Mouse (Mus musculus): ENCODE data around the gene Sike1. TPM values are rescaled to one million over a fixed set of nuclear protein-coding genes. Genes with fewer than 3 reads are reported as not detected.

Sike1 gene
- total RNA-seq (2021), result 10 to 100 TPM; 82.6 to 88.0 TPM
- long read RNA-seq, experiment 1, full-length matches to known transcripts, result 69 of 75 reads
- long read RNA-seq, experiment 1, partial matches to known transcripts, result 3 of 75 reads
- long read RNA-seq, experiment 1, other reads (novel, unspliced or antisense), result 3 of 75 reads
- long read RNA-seq, experiment 2, full-length matches to known transcripts, result 61 of 69 reads
- long read RNA-seq, experiment 2, partial matches to known transcripts, result 5 of 69 reads
- long read RNA-seq, experiment 2, other reads (novel, unspliced or antisense), result 3 of 69 reads

DNA sequence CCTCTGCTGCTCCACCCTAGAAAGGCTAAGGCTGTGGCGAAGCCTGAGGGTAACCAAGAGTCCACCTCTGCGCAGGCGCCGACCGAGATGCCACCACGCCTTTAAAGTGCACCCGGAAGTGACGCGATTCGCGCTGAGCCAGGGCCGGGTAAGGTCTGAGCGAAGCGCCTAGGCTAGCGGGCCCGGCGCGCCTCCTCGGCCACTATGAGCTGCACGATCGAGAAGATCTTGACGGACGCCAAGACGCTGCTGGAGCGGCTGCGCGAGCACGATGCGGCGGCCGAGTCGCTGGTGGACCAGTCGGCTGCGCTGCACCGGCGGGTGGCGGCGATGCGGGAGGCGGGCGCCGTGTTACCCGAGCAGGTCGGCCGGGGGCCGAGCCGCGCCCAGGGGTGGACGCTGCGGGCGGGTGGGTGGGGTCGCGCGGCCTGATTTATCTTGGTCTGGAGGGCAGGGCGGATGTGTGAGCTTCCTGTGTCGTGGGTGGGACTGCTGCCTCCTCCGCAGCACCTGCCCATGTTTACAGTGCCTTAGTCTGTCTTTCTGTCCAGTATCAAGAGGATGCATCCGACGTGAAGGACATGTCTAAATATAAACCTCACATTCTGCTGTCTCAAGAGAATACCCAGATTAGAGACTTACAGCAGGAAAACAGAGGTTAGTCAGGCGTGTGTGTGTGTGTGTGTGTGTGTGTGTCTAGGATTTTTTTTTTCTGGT, at the start of gene Sike1:
Gene Sike1 (plus strand): TSS at position 104 of the 717 bp plus-strand sequence.
- peak; percentile 93 for DNase-seq

DNA sequence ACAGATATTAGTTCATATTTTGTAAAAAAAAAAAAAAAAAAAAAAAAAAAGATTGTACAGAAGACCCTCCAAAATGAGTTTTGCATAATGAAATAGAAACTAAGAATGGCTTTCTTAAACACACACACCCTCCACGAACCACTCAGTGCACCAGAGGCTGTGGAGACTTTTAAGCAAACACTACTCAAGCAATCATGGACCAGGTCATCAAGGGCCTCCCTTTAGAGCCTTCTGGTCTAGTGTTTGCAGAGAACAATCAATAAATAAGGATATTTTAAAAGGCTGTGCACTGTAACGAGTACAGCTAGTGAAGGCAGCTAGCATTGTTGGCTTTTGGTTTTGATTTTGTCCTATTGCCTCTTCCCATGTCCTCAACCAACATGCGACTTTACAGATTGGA, 49.2 kb upstream of the Sike1 start:
- DNase-seq, result no peak

DNA sequence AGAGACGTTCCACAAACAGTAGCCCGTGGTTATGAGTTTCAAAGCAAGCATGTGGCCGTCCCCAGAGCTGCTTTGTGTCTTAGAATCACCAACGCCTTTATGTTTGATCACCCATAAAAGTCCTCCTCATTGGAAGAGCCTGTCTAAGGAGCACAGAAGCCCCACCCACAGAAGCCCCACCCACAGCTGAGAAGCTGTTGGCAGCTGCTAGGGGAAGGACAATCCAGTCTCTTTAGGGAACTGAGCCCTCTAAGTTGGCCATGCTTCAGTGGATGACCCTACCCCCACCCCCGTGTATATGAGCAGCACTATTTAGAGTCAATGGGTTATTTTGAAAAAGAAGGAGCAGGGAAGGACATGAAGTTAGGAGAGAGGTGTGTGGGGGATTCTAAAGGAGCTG, 48.6 kb upstream of the Sike1 start:
- no peak for DNase-seq

DNA sequence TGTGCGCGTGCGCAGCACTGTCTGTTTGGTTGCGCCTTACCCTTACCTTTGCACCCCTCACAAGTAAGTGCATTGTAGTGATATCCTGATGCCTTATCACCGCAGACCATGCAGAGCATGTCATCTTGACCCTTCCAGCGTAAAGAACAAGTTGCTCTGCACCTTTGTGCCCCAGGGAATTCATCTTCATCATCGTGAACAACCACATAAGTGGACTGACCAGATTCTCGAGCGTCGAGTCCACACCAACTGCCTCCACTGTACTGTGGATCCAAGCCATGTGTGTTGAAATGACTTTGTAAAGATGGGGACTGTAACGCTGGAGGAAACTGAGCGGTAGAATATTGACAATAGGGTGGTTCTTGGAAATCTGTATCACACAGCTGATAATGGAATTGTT, 41.0 kb upstream of the Sike1 start:
- no peak for DNase-seq

DNA sequence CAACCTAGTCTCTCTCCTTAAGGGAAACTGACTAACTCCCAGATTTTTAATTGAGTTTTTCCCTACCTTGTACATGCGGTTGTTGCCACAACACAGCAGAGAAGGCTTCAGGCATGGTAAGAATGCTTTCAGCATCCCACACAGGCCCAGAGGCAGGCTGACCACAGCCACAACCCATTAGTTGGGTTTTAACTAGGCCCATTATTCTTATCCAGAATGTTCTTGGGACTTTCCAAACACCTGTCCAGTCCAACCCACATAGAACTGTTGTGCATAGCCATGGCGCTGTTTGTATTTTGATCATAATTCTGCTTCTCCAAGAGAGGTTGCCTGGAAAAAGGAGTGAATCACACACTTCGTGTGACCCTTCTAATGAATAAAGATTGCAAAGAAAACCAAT, 40.4 kb upstream of the Sike1 start:
- no peak for DNase-seq

DNA sequence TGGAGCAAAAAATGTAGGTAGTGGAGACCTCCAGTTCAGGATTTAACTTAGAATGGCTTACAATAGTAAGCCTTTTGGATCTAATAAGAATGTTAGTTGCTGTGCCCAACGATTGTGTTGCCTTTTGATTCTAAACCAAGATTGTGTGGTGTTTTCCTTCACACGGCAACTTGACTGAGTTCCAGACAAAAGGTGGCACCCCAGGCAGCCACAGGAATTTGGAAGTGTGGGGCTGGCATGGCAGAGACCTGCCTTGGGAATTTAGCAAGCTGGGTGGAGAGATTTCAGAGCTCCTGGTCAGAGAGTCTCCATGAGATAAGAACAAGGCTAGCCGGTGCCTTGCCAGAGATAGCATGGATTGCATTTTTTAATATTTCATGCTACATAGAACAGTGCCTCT, 39.9 kb upstream of the Sike1 start:
- DNase-seq, result no peak

DNA sequence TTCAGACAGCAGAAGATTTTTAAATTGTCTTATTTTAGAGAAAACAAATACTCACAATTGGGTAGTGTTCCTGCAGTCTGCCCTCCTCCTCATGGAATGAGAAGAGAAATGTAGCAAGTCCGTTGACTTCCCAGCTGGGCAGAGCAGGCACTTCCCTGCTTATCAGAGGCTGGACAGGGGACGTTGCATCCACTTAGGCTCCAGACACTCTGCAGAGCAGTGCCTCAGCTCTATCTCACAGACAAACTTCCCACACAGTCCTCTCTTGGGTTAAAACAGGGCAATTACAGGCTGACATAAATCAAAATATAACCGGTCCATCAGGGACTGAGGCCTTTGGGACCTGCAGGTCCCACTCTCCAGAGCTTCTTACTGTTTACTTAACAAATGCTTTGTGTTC, 31.5 kb upstream of the Sike1 start, which contains the start of gene Nr1h5:
Gene Nr1h5 (minus strand): TSS at position 101 of the 400 bp plus-strand sequence.
- no peak for DNase-seq

DNA sequence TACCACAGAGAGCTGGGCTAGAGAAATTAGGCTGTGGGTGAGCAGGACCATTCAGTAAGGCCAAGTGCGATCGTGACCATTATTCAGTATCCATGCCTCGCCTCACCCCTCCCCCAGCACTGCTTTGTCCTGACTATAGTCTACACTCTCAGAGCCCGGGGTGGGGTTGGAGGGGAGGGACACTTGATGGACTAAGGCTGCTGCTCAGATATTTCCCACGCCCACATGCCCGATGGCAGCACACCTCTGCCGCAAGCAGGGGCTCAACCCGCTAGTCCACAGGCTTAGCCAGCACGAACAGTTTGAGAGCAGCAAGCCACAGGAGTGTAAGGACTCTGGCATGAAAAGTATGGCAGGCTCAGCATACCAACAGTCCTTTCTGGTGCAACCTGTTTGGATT, 25.4 kb upstream of the Sike1 start:
- DNase-seq, result no peak

DNA sequence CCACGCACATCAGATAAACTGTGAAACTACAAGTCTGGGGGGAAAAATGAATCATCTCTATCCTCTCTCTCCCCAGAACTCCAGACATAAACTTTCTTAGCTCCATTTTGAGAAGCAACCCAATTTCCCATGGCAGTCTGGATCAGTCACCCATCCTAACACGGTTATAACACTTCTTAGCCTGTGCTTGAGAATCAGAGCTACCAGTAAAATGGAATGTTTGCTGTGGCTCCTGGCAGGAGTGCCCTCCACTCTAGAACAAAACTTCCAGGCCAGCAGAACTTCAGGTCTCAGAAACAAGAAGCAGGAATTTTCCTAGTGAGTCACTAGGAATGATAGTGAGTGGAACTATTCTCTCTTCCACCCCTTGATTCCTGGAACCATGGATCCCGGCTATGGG, 25.0 kb upstream of the Sike1 start:
- no peak for DNase-seq

DNA sequence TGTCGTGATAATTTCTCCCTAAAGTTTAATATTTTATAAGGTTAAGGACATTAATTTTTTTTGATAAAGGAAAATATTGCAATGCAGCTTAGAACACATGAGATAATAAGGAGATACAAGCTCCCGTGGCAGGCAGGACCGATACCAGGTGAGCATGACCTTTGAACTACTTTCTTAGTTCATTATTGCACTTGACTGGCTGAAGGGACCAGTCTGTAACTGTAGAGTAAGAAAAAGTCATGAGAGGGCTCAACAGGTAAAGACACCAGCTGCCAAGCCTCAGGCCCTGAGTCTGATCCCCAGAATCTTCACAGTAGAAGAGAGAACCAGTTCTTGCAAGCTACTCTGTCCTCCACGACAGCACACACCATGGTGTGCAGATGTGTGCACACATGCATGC, 18.6 kb upstream of the Sike1 start:
- DNase-seq, result no peak

DNA sequence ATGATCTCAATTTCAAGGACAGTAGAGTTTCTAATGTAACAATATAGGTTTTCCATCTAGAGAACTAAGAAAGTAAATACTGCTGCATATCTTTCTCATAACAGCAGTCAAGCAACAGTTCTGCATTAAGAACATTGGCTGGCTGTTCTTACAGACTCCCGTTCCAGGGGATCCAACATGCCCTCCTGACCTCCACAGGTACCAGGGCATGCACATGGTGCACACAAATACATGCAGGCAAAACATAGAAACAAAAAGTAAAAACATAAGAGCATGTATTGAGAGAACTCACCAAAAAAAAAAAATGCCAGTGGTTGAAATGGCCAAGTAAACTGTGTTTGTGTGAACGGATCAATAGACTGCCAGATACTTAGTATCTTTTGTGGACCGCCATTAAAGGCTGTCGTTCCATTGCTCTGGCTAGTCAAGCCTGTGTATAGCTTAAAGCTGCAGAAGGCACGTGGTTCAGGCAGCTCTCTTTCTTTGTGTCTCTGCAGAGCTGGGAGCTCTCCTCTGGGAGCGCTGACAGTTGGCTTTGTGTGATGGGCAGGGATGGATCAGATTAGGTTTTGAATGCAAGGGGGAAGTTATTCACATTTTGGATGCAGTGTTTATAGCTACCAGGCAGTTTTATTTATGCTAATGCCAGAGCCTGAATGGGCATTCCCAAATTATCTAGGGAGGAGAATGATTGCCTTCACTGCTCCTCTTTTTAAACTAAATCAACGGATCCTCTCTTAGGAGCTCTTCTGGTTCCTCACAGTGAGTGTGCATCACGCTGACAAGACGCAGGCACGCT, 15.8 kb upstream of the Sike1 start:
- no peak for DNase-seq

DNA sequence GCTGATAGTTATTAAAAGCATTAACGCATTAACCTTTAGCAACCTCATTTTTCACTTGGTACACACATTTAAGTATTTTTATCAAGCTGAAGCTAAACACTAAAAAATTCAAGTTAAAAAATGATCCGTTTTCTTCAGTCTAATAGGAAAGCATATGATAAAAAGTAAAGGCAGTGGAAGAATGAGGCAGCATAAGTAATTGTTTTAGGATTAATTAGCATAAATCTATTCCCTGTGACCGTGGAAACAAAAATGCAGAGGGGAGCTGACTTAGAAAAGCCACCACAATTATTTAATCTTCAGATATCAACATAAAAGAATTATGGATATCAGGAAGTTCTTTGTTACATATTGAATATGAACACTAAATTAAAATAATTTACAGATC, 15.2 kb upstream of the Sike1 start:
- no peak for DNase-seq

DNA sequence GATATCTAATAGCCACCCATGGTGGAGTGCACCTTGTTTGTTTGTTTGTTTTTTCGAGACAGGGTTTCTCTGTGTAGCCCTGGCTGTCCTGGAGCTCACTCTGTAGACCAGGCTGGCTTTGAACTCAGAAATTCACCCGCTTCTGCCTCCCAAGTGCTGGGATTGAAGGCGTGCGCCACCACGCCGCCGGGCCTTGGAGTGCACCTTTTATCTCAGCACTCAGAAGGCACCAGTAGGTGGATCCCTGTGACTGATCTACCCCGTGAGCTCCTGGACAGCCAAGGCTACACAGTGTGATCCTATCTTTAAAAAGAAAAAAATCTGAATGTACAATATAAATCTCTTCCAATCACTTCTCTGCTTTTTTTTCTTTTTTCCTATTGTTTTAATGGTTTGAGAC, 4.5 kb upstream of the Sike1 start:
- DNase-seq, result no peak

DNA sequence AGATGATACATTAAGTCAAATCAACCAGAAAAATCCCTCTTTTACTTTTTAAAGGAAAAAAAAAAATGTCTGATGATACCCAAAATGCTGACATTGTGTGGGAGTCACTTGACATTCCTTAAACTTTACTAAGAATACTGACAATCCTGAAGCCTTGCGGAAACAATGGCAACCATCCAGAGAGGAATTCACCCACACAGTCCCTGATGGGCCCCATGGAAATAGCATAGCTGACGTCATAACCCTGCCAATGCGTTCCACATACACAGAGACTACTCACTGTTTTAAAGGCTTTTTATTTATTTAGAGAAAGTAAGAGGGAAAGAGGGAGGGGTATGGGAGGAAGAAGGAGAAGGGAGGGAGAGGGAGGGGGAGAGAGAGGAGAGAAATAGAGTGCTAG, 2.6 kb upstream of the Sike1 start:
- no peak for DNase-seq

DNA sequence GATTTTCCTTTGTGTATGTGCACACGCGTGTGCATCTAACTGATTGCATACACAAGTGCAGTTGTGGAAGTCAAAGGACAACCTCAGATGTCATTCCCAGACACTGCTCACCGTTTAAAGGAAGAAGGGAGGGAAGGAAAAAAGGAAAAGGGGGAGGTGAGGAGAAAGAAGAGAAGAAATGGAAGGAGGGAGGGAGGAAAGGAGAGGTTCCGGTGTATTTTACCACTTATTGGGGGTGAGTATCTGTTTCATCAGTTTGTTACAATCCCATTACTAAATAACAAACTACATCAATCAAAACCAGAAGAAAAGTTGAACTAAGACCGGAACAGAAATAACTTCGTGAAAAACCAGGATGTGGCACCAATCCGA, 289 bp upstream of the Sike1 start:
- DNase-seq, result no peak

DNA sequence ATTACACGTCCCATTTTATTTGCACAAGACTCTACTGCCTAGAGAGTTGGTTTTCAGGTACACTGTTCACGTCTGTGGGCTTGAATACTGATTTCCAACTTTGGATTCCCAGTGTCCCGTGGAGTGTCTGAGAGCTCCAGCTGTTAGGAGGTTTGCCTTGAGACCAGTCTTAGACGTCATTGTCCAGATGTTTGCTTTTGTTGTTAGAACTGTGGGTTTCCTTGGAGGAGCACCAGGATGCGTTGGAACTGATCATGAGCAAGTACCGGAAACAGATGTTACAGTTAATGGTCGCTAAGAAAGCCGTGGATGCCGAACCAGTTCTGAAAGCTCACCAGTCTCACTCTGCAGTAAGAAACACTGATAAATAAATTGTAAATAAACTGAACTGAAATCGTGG, 1.5 kb downstream of the Sike1 start:
- no peak for DNase-seq

DNA sequence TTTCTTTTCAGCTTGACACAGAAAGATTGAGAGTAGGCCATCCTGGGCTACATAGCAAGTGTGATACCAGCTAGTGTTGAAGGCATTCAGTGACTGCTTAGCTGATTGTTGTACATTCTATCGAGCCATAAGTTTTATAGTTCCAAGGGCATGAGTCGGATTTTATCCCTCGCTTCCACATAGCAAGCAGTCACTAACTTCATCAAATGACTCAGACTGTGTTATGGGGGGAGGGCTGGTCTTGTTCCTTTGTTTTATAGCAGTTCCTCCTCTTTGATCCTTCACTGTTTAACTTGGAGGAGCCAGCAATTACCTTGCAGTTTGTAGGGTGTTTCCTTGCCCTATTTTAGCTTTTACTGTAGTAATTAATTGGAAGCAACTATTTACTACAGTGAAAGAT, 2.1 kb downstream of the Sike1 start:
- DNase-seq, result no peak

DNA sequence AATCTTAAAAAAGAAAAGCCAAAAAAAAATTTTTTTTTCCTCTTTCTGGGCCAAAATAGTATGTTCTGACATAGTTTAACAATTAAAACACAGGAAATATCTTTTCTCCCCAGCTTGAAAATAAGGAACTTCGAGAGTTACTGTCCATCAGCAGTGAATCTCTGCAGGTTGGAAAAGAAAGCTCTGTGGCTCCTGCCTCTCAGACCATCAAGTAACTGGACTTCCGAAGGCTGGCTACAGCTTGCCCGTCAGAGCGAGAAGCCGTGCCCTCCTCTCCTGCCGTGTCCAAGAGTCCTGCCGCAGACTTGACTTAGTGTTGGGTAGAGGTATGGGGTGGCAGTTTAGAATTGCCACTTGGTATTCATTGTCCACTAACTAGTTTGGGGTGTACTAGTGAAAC, 6.1 kb downstream of the Sike1 start:
- no peak for DNase-seq

DNA sequence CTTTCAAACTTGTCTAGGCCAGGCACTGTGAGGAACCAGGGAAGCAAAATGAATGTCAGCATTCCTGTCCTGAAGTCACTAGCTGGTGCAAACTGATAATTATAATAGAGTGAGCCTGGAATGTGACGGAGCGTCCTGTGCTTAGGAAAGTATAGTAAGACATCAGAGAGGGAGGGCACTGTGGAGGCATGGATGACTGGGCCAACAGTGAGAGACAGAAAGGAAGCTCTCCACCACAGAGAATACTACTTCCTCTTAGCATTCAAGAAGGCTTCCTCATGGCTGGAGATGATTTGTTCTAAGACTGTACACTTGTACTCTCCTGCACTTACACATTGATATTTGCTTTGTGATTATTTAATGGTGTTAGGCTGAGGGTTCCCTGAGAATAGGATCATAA, 21.8 kb downstream of the Sike1 start:
- no peak for DNase-seq

DNA sequence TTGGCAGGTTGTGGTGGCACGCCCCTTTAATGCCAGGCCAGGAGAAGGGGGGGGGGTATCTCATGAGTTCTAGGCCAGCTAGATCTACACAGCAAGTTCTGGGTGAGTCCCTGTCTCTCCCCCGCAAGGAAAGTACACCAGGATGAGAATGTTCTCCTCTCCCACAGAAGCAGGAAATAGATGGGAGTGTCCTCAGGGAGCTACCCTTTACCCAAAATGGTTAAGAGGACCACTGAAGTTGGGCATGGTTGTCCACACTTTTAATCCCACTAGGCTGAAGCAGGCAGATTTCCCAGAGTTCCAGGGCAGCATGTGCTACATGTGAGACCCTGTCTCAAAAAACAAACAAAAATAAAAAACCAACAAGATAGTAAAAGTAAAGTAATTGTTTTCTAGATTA, 24.0 kb downstream of the Sike1 start:
- no peak for DNase-seq

DNA sequence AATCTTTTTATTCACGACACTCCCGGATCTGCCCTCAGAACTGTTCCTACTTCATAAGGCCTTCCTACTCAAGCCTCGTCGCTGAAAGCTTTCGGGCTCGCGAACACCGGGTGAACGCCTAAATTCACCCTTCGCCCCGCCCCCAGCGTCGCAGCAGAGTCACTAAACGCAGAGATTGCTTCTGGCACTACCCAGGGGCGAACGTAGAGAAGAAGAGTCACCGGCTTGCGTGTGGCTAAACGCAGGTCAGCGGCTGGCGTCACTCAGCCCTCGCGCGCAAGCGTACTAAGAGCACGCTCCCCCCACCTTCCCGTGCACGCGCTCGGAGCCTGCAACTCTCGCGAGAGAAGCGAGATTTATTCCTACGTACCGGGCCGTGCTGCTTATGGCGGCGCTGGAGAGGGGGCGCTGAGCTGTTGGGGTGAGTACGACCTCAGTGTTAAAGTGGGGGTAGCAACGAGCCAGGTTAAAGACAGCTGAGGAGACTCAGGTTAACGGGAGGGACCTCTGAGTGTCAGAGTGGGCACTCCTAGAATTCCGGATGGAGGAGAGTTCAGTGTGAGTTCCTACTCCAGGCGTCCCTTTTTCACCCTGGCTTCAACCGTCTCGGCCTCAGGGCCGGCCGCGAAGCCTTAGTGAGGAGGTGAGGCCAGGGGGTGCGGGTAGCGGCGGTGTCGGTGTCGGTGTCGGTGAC, 24.9 kb downstream of the Sike1 start, which contains the start of gene Csde1:
Gene Csde1 (plus strand): TSS at position 178 of the 694 bp plus-strand sequence.
- DNase-seq, result peak; percentile 95

DNA sequence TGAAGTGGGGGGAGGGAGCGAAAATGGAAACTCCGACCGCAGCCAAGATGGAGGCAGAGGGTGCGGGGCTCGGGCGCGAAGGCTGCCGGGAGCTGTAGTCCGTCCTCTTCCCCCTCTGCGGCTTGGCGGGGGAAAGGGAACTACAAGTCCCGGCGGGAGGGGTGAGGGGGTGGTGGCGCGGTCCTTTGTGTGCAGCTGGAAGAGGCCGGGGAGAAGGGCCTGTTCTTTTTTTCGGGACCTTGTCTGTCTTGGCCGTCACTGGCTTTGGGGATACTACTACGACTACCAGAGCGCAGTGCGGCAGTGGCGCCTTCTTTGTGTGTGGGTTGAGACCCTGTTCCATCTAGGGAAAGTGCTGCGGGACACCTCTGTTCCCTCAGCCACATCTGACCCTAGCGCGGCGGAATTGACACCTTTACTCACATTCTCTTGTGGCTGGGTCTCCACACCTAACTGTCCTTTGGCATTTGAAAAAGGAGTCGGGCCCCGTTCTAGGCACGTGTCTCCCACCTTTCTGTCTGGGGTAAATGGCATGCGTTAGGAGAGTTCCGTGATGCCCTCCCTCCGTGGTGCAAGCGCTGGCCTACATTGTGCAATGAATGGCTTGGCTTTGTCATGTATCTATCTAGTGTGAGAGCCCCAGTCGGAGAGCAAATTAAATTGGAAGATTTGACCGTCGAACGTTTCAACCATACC, 25.6 kb downstream of the Sike1 start:
- peak; percentile 85 for DNase-seq
